Mouse (Mus musculus): ENCODE measurements around the gene Mrc2.

The Mrc2 gene

DNA sequence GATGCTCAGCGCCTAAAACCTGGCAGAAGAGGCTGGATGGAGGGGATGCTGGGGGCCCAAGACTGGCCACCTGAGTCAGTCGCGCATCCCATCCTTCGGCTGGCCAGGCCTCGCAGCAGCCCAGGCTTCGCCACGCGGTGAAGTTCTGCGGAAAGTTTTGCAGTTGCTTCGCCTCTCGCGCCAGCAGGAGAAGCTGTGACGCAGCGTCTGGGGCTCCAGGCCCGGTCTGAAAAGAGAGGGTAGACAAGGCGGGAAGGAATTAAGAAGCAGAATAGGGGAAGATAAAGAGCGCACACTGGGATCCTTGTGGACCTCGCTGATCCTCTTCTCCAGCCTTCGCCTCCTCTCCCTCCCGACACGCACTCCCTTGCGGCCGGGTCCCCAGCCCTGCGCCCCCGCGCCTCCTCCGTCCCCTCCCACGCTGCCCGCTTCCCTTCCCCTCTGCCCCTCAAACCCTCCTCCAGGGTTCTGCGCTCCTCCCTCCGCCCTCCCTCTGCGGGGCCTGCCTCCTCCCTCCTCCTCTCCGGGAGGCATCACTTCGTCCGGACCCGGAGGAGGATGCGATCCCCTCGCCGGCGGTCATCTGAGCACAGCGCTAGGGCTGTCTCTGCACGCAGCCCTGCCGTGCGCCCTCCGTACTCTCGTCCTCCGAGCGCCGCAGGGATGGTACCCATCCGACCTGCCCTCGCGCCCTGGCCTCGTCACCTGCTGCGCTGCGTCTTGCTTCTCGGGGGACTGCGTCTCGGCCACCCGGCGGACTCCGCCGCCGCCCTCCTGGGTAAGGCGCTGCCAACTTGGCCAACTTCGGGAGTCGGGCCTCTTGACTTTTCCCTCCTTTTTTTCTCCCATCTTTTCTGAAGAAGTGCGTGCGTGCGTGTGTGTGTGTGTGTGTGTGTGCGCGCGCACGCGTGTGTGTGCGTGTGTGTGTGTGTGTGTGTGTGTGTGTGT, at the start of gene Mrc2:
Mrc2 (plus strand) TSS at position 520 of the 948 bp plus-strand sequence.
- no peak for DNase-seq

GRCm38 (mm10) chr11:105246369-105246768, 46.1 kb upstream of the Mrc2 start:
- DNase-seq = peak; percentile 34

DNA sequence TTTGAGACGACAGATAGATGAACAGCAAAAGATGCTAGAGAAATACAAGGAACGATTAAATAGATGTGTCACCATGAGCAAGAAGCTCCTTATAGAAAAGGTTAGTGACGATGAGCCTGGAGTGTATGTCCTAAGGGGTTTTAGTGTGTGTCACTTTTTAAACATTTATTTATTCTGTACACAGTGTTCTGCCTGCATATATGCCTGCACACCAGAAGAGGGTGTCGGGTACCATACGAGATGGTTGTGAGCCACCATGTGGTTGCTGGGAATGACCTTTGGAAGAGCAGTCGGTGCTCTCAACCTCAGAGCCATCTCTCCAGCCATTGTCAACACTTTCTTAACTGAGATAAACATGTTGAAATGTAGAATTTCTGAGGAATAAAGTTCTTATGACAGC, 45.7 kb upstream of the Mrc2 start:
- DNase-seq = peak; percentile 7

DNA sequence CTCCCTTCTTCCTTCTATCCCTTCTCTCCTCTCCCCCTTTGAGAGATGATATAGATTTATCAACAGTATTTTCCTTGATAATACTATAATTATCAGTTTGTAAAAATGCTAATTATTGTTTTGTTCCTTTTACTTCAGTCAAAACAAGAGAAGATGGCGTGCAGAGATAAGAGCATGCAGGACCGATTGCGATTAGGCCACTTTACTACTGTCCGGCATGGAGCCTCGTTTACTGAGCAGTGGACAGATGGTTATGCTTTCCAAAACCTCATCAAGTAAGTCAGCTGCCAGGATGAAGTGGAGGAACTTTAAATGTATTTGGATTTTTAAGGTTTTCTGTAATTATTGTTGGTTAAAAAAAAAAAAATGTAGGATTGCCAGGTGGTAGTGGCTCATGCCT, 45.1 kb upstream of the Mrc2 start:
- DNase-seq = no peak

GRCm38 (mm10) chr11:105259733-105260132, 32.7 kb upstream of the Mrc2 start:
- DNase-seq = no peak

- no peak for DNase-seq
Measured at GRCm38 (mm10) chr11:105261116-105261515, 31.3 kb upstream of the Mrc2 start.

DNA sequence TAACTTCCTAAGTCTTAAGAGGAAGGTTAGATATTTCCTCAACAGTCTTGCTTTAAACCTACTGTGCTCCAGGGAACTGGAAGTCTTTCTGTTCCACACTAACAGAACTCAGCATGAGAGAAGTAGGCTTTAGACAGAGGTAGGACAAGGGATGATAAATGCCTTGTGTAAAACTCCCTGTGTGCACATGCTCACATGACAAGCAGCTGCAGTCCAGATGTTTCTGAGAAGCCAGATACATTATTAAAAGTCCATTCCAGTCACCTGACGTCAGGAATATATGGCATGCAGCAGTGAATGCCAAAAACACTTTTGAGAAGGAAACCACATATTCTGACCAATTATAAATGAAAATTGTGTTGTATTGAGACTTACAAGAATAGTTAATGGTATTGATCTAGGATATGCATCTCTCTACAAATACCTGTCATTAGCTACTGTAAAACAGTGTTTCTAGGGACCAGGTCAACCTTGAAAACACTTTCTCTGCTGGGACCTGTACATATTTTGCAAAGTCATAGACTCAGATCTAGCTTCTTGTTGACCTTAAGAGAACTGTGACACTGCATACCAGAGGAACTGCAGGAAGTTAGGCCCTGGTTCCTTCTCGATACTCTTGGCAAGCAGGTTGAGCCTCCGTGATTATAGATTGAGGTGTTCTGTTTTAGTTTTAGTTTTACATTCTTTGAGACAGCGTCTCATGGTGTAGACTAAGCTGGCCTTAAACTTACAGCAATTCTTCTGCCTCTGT, 30.7 kb upstream of the Mrc2 start:
- no peak for DNase-seq

GRCm38 (mm10) chr11:105264506-105264905, 27.9 kb upstream of the Mrc2 start:
- no peak for DNase-seq

GRCm38 (mm10) chr11:105264988-105265387, 27.5 kb upstream of the Mrc2 start:
- DNase-seq = no peak

DNA sequence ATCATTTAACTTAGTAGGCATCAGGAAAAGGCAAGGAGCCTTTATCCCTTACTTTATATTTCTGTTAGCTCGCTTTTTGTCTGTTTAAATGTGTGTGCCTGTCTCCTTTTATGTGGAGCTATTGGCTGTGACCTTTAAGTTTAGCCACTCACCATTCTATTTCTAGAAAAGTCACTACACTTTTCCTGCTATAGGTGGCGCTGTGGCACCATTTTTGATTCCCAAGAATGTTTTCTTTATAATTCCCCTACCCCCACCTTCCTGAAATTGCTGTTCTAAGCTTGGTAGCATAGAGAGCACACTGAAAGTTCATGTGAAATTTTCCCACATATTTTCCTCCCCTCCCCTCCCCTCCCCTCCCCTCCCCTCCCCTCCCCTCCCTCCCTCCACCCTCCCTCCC, 22.3 kb upstream of the Mrc2 start:
- peak; percentile 60 for DNase-seq

DNA sequence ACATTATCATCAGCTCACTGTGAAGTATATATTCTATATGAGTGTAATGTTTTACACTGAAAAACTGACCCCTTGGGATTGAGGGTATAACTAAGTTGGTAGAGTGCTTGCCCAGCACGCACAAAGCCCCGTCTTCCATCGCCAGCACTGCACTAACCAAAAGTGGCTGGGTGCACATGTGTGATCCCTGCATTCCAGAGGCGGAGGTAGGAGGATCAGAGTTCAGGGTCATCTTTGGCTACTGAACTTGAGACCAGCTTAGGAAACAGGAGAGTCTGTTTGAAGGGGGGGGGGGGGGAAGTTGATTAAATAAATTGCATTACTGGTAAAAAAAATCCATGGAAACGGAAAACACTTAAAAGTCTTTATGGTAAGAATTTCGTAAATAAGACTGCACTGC, 12.0 kb upstream of the Mrc2 start:
- no peak for DNase-seq

DNA sequence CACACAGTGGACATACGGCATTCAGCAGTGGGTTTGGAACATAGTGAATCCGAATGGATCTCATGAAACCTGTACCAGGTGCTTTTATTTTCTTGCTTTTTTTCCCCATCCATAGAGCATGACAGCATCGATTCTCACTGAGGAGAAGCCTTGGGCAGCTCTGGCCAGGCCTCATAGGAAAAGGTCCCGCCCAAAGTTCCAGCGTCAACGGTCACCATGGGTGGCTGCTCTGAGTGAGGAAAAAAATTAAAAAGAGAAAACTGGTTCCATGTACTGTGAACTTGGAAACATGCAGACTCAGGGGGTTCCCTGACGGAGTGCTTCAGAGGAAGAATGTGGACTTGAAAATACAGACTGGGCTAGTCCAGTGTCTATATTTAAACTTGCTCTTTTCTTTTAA, 11.2 kb upstream of the Mrc2 start:
- no peak for DNase-seq

DNA sequence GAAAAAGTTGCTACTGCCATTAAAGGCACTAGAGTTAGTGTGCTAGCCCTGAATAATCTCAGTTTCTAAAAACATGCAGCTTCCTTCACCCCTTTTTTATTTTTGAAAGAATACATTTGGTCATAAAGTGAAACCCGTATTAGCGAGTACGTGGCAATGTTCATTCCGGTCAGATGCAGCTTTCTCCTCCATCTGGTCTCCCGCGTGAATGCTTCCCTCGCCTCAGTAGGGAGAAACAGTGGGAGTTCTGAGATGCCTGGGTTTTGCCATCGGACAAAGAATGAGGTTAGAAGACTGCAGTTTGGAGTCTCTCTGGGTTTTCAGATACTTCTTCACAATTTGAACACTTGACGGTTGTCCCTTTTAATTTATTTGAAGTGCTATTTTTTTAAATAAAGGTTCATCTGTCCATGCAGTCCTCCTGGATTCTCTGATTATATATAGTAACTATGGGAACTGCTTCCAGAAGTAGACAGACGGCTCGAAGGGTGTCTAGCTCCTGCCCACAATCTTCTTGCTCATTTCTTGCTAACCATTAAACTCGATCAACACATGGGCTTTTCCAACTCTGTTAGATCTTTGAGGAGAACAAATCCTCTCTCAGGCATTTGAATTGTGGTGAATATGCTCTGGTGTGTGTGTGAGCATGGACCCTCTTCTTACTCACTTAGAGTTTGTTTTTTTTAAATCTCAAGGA, 10.5 kb upstream of the Mrc2 start:
- DNase-seq = peak; percentile 40

- peak; percentile 26 for DNase-seq
Measured at GRCm38 (mm10) chr11:105282460-105282859, 10.0 kb upstream of the Mrc2 start.

- no peak for DNase-seq
Measured at GRCm38 (mm10) chr11:105283016-105283415, 9.4 kb upstream of the Mrc2 start.

GRCm38 (mm10) chr11:105285720-105286119, 6.7 kb upstream of the Mrc2 start:
- DNase-seq = no peak

- no peak for DNase-seq
Measured at GRCm38 (mm10) chr11:105289403-105289802, 3.0 kb upstream of the Mrc2 start.

DNA sequence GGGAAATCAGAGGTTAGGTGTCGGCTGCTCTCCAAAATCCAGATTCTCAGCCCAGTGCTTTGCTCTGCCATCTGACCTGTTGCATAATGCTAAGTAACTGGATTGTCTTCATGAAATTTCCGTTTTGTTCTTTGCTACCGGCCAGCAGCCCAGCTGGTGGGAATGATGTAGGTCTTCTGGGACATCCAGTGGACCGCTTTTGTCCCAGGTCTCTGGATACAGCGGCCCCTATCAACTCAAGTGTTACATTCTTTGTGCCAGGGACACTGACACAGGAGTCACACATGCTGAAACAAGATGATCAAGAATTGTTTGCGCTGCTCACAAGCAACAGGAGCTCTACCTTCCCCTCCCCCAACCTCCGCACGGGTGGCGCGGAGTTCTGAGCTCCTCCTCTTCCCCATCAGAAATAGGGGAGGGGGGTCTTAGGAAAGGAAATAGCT, 741 bp upstream of the Mrc2 start:
- DNase-seq = no peak

GRCm38 (mm10) chr11:105293101-105293581, 698 bp downstream of the Mrc2 start:
- DNase-seq = no peak

GRCm38 (mm10) chr11:105293901-105294494, 1.6 kb downstream of the Mrc2 start:
- DNase-seq = no peak

- DNase-seq = no peak
Measured at GRCm38 (mm10) chr11:105296084-105296483, 3.6 kb downstream of the Mrc2 start.

GRCm38 (mm10) chr11:105310197-105310596, 17.8 kb downstream of the Mrc2 start:
- no peak for DNase-seq

Measured in cerebellum, adult 9-10 months (tissue).